Mouse (Mus musculus) brown adipose tissue, adult 24 weeks (tissue): ENCODE results near the gene Pigc. TPM values are rescaled to one million over a fixed set of nuclear protein-coding genes. Genes with fewer than 3 reads are reported as not detected.
A peak's percentile ranks its signal among the peaks of the same experiment; 100 is the strongest.

Experiments
- H3K27ac ChIP-seq: fragments of 200-500 bp; replicated peaks from 2 replicates; pipeline ENCODE4 v1.5.1; 2012; ENCODE audit warnings: low read depth, mild to moderate bottlenecking, low read length
- H3K4me1 ChIP-seq: fragments of 200-500 bp; 2 replicates; pipeline ENCODE4 v1.6.1; 2012; ENCODE audit warnings: low read length, mixed read lengths; ENCODE audit not compliant: control insufficient read depth, insufficient read depth, insufficient read length
- H3K4me3 ChIP-seq: fragments of 200-500 bp; 2 replicates; pipeline ENCODE4 v1.5.1; 2012; ENCODE audit warnings: low read depth, mild to moderate bottlenecking, low read length, moderate library complexity; ENCODE audit not compliant: insufficient read depth
- polyA plus RNA-seq: library from polyadenylated mRNA; stranded (reverse); fragments of >200 nt; gene quantifications from 2 replicates; pipeline ENCODE4 v1.2.4, GENCODE M21; 2012; ENCODE audit not compliant: missing spikeins, insufficient read depth, insufficient read length

The Pigc gene
- polyA plus RNA-seq, 1 experiment, result 7.6 TPM

DNA sequence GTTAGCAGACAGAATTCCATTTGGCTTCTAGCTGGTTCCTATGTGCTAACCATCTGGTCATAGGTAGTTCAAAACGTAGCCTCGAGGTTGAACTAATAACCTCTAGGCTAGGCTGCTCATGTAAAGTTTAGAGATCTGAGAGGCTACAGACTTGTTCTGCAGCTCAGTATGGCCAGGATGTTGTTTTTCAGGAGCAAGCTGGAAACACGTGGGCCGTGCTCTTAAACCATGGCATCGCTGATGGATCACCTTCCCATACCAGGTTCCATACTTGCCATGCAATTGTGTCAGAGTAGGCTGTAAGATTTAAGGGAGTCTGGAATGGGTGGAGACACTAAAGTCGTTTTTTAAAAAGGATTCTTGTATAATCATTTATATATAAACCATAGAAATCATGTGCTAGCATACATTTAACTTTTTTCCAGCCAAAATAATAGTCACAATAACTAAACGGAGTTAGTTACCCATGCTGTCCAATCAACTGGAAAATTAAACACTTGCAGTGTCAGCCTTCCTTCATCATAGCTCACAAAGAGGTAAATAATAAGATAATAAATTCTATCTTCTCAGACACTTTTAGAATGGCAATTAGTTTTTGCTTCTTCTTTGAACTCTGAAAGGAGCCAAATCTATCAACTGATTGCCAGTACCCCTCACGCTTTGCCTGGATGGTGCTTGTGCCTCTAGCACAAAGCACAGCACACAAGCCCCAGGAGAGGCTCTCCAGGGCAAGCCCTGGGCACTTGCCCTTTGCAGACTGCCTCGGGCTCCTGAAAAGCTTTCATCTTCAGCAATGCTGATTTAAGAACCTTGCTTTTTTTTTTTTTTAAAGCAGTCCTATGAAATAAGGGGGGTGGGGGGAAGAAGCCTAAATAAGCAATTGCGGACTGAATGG lies 21.9 kb downstream of the Pigc start:
- Histone ChIP-seq H3K4me1 (no peaks in the 10 kb centered on the region), H3K27ac (no peak overlapping the region), H3K4me3 (no peak overlapping the region)

DNA sequence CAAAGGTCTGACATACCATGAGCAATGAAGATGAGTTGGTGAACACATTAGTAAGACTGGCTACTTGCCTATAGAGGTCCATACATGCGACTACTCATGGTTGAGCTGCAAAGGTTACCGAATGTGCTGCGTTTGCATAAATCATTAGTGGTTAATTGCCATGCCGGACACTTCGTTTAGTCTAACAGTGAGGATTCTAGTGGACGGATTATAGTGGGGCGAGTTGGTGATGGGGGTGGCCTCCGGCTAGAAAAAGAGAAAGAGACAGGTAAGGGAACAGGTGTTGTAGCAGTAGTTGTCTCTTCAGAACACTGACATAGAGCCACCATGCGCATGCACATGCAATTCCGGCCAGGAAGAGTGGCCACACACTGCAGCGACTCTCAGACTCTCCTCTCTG lies 22.9 kb downstream of the Pigc start:
- H3K4me1 ChIP-seq, result no peaks in the 10 kb centered on the region
- H3K27ac ChIP-seq, result no peak overlapping the region
- H3K4me3 ChIP-seq, result no peak overlapping the region

DNA sequence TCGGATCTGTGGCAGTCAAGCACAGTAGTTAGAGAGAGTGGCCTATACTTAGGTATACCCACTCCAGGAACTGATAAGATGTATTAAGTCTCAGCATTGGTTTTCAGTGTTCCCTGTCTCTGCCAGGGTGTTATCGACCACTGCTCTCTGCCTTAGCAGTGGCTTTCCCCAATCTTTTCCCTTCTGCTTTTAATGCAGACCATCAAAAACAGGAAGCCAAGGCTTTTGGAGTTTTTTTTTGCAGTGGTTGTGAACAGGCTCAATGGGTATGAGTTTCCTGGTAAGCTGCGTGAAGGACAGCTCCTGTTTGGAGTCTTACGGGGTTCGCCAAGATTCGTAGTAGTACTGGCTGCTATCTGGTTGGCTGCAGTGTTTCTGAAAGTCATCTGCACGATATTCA lies 23.4 kb downstream of the Pigc start:
- H3K27ac ChIP-seq, result no peak overlapping the region
- no peaks in the 10 kb centered on the region for H3K4me1 ChIP-seq
- H3K4me3 ChIP-seq, result no peak overlapping the region

DNA sequence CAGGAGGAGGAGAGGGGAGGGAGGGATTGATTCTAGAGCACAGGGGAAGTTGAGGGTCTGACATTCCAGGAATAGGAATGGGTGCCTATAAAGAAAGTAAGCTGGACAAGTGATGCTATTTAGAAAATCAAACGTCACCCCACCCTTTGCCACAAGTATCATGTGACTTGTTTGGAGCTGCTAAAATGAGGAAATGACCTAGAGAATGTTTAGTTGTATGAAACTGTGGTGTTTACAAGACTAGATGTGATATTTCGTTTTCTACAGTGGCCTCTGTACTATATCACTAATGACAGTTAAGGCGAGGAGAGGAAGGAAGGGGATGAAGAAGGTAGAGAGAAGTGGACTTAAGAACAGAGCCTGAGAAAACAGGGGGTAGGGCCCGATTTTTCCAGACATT lies 29.8 kb downstream of the Pigc start:
- no peak overlapping the region for H3K4me3 ChIP-seq
- H3K27ac ChIP-seq, result no peak overlapping the region
- no peaks in the 10 kb centered on the region; the same call in 1 of the 2 replicates for H3K4me1 ChIP-seq

DNA sequence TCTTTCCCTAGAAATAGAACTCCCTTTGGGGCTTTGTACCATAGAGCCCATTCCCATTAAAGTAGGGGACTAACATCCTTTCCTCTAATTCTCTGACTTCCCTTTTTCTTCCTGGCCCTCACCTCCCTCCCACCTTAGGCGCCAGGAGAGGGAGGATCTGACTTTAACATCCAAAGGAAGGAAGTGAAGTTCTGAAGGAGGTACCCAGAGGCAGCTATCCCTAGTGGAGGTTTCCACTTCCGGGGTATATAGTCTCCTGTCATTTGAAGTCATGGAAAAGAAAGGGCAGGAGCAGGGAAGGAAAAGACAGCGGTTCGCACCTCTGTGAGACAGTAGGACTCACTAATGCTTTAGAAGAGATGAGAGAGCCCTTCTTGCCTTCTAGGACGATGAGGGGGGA lies 30.4 kb downstream of the Pigc start:
- Histone ChIP-seq H3K4me3 (peak overlapping the region; percentile 30), H3K4me1 (no peaks in the 10 kb centered on the region; the same call in 1 of the 2 replicates), H3K27ac (0 out of 2 replicates have a peak overlapping the region, but pooled peaks have one; percentile 38)

DNA sequence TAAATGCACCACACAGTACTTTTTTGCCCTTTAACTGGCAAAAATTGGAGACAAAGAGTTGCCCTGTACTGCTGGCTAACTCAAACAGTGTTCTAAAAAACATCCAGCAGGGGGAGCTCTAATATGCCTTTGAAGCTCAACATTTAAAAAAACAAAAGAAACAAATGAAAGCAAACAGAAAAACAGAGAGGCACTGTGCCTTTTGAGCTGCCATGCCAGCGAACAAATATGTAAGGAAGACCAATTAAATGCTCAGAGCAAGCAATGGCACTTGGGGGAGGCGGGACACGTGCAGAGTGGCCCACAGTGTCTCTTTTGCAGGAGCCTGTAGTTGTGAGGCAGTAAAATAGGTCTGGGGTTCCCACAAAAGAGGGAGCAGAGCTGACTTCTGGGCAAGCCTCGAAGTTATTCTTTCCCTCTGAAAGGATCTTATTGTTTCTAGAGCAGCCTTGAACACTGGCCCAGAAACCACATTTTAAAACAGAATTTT lies 30.9 kb downstream of the Pigc start:
- 0 out of 2 replicates have a peak overlapping the region, but pooled peaks have one; percentile 38 for H3K27ac ChIP-seq
- 0 out of 2 replicates have a peak overlapping the region, but pooled peaks have one; percentile 28 for H3K4me3 ChIP-seq
- no peaks in the 10 kb centered on the region; the same call in 1 of the 2 replicates for H3K4me1 ChIP-seq

DNA sequence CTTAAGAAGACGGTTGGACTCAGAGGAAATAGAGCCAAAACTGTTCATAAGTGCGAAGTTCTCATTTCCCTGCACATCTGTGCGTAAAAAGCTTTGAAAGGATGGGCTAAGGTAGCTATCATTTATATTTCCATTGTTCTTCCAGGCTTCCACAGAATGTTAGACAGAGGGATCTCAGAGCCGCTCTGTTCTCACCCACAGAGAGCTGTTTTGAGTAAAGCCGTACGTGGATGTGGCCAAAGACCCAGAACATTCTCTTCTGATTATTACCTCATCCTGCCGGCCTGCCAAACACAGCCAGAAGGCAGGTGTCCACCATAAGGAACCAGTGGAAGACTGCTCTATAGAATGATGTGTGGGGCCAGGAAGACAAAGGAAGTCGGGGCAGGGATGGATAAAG lies 32.3 kb downstream of the Pigc start:
- Histone ChIP-seq H3K4me1 (no peaks in the 10 kb centered on the region; the same call in 1 of the 2 replicates), H3K27ac (no peak overlapping the region), H3K4me3 (no peak overlapping the region)

DNA sequence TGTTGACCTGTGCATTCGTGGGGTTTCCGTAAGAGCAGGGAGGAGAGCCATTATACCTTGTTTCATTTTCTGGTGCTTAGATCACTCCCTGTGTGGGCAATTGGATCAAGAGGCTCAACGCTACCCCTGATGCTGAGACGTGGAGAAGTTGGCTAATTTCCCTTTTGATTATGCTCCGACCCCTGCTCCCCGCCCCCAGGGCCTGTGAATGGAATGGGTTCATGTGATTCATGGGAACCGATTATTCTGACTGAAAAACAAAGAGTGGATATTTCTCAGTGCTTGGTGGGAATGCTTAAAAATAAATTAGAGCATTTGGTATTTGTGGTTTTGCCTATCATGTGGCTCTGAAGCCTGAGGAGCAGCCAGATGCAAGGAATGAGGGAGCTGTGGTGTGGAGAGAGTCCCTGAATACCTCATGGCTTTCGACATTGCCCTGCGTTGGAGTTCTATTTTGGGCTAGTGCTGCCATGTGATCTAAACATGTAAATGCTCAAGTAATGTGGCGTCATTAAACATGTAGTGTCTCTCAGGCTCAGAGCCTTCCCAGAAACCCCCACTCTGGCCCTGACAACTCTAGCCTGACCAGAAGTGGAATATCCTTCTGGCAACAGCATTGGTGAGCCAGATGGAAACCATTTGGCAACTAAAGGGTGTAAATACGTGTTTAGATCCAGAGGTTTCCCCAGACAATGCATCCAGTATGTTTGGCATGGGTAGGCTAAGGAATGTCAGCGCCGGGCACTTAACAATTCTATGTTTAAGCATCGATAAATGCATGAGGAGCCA lies 34.9 kb downstream of the Pigc start:
- H3K27ac ChIP-seq, result no peak overlapping the region
- H3K4me1 ChIP-seq, result no peaks in the 10 kb centered on the region; the same call in 1 of the 2 replicates
- no peak overlapping the region for H3K4me3 ChIP-seq

DNA sequence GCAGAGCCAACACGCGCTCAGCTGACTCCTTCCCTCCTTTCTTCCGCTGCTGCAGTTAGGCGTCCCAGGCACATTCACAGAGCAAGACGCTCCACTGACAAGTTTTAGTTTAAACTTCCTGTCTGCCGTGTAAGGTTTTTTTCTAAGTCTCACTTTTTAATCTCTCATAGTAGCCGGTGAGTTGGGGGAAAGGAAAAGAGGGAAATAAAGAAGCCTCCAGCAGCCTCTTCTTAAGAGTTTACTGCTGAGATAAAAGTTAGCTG lies 35.5 kb downstream of the Pigc start:
- H3K4me3 ChIP-seq, result no peak overlapping the region
- H3K27ac ChIP-seq, result no peak overlapping the region; the same call in 1 of the 2 replicates
- H3K4me1 ChIP-seq, result no peaks in the 10 kb centered on the region; the same call in 1 of the 2 replicates

DNA sequence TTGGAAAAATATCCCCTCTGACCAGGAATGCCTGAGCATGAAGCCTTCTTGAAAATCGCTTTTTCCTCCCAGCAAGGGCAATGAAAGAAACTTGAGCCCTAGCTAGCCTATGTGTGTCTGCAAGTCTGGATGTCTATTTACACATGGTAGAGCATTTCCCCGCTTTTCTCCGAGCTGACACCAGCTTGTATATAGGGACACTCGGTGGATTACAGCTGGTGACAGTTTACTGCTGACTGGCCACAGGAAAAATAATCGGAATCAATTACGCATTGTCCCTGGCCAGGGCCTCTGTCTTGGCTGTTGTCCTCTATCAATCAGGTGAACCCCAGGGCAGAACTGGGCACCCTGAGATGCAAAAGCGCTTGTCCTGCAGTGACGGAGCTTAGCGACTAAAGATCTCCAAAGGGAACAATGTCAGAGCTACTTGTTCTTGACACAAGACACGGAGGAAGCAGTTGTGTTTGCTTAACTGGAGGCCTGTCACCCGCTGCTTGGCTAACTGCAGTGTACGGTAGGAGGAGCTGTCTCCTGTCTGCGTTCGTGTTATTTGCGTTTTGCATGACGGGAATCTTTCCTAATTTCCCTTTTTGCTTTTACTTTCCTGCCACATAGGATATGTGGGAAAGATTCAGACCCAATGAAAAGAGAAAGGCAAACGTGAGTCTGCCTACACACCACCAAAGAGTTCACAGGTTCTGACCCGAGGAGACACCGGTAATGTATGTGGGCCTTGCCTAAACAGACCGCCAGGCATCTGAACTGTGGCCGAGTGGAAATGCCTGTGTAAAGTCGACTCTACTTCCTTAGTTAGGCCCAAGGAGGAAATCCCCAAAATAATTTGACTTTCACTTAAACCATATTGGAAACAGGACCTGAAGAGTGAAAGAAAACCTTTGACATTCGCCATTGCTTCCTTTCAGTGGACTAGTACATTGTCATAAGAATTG lies 36.1 kb downstream of the Pigc start:
- no peaks in the 10 kb centered on the region for H3K4me1 ChIP-seq
- peak overlapping the region; percentile 94 for H3K27ac ChIP-seq
- peak overlapping the region; percentile 53 for H3K4me3 ChIP-seq

DNA sequence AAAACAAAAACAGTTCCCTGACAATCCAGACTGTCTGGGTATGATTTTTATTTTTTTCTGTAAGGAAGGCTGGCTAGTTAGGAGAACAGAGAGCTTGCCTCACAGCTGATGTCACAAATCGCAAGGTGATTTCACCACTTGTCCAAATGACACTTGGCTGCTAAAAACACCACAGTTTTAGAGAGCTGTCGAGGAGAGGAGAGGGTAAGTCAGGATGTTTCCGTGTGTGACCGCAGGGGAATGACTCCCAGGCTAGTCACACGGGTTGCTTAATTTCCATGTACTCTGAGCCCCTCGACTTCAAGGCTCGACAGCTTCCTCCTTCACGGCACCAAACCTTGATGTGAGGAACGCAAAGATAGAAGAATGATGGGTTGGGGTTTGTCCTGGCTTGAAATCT lies 37.1 kb downstream of the Pigc start:
- H3K4me1 ChIP-seq, result no peaks in the 10 kb centered on the region
- no peak overlapping the region for H3K4me3 ChIP-seq
- 0 out of 2 replicates have a peak overlapping the region, but pooled peaks have one; percentile 7 for H3K27ac ChIP-seq

DNA sequence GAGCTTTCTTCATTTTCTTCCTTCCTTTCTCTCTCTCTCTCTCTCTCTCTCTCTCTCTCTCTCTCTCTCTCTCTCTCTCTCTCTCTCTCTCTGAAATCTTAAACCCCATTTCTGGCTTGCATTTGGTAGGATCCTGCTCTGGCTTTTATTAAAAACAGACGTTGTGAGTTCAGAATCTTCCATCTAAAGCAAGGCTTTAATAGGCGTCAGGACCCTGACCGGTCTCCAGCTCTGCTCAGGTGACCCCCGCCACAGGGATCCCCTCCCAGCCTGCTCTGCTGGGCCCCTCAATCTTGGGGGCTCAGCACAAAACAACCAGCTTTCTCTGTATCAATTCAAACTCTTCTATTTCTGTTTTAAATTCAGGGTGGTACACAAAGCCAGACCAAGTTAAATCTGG lies 39.2 kb downstream of the Pigc start:
- Histone ChIP-seq H3K27ac (no peak overlapping the region), H3K4me3 (no peak overlapping the region), H3K4me1 (no peaks in the 10 kb centered on the region)

DNA sequence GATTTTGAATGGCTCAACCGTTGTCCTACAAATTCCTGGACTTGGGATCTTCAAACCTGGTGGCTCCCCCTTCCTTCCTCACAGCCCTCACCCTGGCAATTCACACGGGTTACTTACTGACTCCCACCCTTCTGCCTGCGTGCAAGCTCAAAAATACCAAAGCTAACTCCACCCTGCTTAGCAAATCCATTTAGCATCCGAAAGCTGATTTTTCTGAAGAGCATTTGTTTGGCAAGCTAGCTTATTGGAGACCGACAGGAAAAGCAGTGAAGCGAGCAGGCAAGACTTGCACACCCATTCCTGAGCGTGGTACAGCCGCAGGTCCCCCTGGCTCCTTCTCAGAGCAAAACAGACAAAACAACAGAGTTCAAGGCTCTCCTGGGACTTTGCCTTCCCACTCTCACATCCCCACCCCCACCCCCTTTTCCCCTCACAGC lies 39.7 kb downstream of the Pigc start:
- Histone ChIP-seq H3K4me3 (no peak overlapping the region), H3K27ac (no peak overlapping the region)

DNA sequence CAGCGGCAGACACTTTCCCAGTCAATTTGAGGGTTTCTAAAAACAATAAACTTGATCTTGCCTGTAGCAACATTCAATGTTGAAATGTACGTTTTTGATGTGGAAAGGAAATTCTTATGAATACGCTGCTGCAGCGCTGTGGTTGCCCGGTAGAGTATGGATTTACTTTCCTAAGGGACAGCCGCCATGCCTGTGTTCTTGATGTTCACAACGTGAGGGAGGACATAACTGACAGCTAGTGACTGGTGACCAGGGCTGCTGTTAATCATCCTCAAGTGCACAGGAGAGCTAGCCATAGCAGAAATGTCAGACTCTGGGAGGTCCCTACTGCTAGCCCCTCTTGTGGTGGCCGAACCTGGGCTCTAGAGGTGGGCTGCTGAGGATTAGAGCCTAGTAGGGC lies 40.1 kb downstream of the Pigc start:
- no peak overlapping the region for H3K4me3 ChIP-seq
- no peaks in the 10 kb centered on the region for H3K4me1 ChIP-seq
- H3K27ac ChIP-seq, result no peak overlapping the region

More for the DNA sequence above, 39.7 kb downstream of the Pigc start:
- no peaks in the 10 kb centered on the region for H3K4me1 ChIP-seq
